Mouse (Mus musculus) layer of hippocampus, adult 11-12 months (tissue): ENCODE results near the gene Adamts5.

ENCODE experiments used
- DNase-seq: peaks from one replicate; pipeline ENCODE4 v3.0.0; 2022; ENCODE audit warnings: low spot score

The Adamts5 gene

DNA sequence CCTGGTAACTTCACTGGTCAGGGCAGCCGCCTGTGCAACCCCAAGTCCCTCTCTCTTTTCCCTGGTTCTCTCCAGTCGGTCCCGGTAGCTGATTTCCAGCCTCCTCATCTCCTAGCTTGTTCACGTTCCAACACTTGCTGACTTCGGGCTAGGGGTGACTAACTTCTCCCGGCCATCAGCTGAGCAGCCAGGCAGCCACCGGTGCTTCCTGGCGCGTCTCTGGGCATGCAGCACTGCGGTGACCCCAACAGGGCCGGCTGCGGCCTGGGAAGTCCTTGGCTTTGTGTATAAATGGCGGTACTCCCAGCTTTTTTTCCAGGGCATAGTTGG, at the start of gene Adamts5:
TSS of gene Adamts5 (minus strand) at position 248 of the 330 bp plus-strand sequence.
- DNase-seq: no peak

DNA sequence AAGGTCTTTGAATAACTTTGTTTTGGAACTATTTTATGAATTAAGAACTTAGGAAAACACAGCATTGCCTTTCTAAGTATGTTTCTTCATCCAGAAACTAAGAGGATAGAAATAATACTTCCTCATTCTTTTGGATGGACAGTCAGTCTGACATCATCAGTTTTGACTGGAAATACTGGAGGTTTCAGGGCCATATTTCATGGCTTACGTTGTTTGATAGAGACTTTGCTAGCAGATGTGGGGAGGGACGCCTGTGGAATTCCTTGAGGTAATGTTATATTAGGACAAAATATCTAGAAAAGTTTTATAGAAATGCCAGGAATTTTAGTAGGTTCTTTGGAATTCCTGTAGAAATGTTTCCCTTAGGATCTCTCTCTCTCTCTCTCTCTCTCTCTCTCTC, 48.7 kb upstream of the Adamts5 start:
- no peak for DNase-seq

DNA sequence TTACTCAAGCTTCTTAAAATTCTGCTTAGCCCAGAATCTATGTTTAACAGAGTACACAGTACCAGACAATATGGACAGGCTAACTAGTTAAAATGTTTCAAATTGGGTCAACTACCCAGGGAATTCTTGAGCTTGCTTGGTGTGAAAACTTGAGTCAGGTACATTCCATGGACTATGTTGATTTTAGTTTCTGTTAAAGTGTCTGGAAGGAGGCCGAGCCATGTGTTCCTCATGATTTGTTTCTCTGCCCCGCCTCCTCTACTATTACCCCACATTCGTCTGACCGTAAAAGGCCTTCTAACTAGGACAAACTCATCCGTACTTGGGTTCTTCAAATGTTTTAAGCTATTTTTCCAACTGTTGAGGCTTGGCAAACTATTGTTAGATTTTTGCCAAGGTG, 24.4 kb upstream of the Adamts5 start:
- no peak for DNase-seq

GRCm38 (mm10) chr16:85922454-85922853, 20.8 kb upstream of the Adamts5 start:
- DNase-seq: no peak

GRCm38 (mm10) chr16:85920122-85920521, 18.5 kb upstream of the Adamts5 start:
- DNase-seq: no peak

GRCm38 (mm10) chr16:85900702-85901580, 687 bp downstream of the Adamts5 start:
- peak; percentile 10 for DNase-seq

GRCm38 (mm10) chr16:85899790-85900587, 1.6 kb downstream of the Adamts5 start:
- no peak for DNase-seq

- peak; percentile 8 for DNase-seq
Measured at GRCm38 (mm10) chr16:85899301-85899721, 2.3 kb downstream of the Adamts5 start.

DNA sequence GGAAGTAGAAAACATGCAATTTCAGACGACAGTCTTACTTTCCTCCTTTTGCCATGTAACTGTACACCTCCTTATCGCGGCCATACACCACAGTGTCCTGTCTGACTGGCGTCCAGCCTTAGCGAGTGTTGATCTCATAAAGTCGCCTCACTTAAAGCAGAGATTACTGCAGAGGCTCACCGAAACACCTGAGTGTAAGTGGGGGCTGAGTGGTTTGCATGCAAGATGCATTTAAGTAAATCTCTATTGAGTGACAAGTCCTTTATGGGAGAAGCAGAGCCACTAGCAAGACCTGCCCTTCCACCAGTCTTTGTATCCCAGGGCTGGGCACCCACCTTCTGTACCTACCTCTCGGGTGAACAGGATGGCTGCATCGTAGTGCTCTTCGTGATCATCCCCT, 2.8 kb downstream of the Adamts5 start:
- DNase-seq: no peak

GRCm38 (mm10) chr16:85898391-85898790, 3.2 kb downstream of the Adamts5 start:
- no peak for DNase-seq

DNA sequence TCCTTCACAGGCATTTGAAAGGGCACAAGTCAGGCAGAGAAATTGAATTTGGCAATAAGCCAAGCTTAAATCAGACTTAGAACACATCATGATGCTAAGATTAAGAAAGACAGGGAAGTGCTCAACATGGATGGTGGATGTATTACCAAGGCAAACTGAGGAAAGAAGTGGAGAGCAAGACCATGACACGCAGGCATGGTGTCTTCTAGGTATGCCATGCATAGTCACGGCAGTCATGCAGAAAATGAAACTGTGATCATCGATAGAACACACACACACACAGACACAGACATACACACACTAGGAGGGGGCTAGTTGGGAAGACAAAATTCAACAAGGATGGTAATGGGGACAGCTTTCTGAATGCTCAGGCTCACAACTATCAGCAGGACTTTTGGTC, 3.8 kb downstream of the Adamts5 start:
- DNase-seq: no peak

DNA sequence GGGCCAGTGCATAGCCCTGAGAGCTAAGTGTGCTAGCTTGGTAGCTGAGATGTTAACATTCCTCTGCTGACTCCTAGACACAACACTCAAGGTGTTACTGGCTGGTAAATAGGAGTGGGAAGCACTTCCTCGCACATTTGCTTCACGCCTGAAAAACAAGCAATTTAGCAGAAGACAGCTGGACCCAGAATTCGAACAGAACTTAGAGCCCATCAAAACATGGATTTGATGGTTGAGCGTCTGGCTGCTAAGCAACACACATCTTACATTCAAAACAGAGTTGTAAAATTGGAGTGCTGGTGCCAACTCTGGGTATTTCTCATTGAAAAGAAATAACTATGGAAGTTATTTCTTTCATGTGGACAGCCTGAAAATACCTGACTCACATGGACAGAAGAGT, 5.7 kb downstream of the Adamts5 start:
- peak; percentile 21 for DNase-seq

DNA sequence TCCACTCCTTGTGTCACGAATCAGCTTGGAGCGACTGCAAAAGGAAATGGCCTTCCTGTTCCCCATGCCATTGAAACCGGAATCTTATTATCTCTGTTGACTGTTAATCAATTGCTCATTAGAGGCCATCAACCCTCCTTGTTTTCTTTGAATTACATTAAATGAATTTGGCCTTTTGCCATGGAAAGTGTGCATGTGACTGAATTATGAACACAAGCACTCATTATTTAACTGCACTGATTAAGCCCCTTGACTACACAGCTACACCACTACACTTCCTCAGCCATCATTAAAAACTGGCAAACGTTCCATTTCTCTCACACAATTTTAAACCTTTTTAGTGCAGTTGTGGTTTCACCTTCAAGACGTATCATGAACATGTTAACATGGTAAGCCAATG, 11.8 kb downstream of the Adamts5 start:
- DNase-seq: no peak

DNA sequence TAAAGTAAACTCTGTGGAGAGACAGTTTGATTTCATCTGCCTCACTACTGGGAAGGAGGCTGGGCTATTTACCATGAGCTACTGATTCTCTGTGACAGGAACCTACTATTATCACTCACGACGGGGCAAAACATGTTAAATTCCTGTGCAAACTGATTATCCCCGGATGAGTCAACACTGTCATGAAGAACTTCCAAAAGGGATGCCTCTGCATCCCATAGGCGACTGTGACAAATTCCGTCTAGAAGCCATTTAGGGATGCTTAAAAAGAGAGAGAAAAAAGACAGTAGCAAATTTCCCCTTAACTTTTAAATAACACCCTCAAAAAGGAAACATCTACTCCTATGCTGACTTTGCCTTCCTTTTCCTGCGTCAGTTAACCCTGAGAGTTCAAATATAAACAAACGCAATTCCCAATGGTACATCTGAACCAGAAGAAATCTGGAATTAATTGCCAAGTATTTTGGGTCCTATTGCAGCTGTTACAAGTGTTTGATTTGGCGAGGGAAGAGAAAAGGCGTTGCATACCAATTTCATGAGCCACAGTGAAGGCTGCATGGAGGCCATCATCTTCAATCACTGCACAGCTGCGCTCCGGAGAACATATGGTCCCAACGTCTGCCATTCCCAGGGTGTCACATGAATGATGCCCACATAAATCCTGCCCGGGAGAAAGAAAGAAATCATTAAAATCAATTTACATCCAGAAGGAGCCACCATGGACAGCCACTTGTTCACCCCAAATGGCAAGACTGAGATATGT, 14.2 kb downstream of the Adamts5 start:
- DNase-seq: peak; percentile 71

DNA sequence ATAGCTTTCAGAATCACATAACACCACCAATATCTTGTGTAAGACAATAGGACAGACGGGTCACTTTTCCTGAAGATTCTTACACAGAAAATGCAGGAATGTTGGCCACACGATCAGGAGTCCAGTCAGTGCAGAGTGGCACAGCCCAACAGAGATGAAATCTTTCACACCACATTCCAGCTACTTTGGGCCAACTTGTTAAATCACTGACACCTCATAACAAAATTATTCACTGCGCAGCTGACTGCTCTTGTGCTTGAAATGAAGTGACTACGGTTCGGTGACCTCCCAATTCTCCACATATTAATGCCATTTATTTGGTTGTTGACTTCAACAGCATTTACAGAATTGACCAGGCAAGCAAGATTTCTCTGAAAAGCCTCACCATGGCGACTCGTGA, 22.6 kb downstream of the Adamts5 start:
- no peak for DNase-seq

GRCm38 (mm10) chr16:85874141-85874540, 27.5 kb downstream of the Adamts5 start:
- no peak for DNase-seq

- no peak for DNase-seq
Measured at GRCm38 (mm10) chr16:85871971-85872370, 29.7 kb downstream of the Adamts5 start.

DNA sequence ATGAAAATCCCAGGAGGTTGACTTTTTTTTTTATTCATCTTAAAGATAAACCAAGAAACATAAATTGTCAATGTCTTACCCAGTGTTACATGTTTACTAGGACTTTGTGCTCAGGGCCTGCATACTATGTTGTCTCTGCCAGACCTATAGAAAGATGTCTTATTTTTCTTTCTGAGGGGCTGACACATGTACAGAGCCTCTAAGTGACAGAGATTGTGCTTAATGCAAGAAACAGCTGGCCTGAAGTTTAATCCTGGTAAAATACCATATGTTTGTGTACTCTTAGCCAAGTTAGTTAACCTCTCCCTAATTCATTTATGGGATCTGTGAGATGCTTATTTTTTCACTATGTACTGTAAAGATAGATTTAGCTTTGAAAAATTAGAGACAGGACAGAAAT, 30.4 kb downstream of the Adamts5 start:
- DNase-seq: no peak

- DNase-seq: no peak
Measured at GRCm38 (mm10) chr16:85864691-85865389, 36.8 kb downstream of the Adamts5 start.

- no peak for DNase-seq
Measured at GRCm38 (mm10) chr16:85854505-85854904, 47.1 kb downstream of the Adamts5 start.

- DNase-seq: no peak
Measured at GRCm38 (mm10) chr16:85827066-85827465, 74.6 kb downstream of the Adamts5 start.
